Mouse (Mus musculus): ENCODE results near the gene Il34.
"Not testable (repeated sequence)": the region's sequence is repeated elsewhere in the genome, so short reads cannot be mapped to it uniquely, and the experiment has no call there.

Il34 gene

GRCm38 (mm10) chr8:110809831-110810230, 4.1 kb upstream of the Il34 start:
- no peak for DNase-seq

GRCm38 (mm10) chr8:110808495-110809472, 3.1 kb upstream of the Il34 start:
- DNase-seq: no peak

GRCm38 (mm10) chr8:110806146-110806545, 422 bp upstream of the Il34 start:
- no peak for DNase-seq

- DNase-seq: no peak
These were observed 754 bp downstream of the Il34 start for GRCm38 (mm10) chr8:110804825-110805514.

- no peak for DNase-seq
These were observed 1.9 kb downstream of the Il34 start for GRCm38 (mm10) chr8:110803856-110804255.

GRCm38 (mm10) chr8:110802988-110803387, 2.7 kb downstream of the Il34 start:
- no peak for DNase-seq

- DNase-seq: no peak
These were observed 8.6 kb downstream of the Il34 start for GRCm38 (mm10) chr8:110797086-110797485.

GRCm38 (mm10) chr8:110794363-110794965, 11.3 kb downstream of the Il34 start:
- DNase-seq: no peak

- DNase-seq: no peak
These were observed 11.8 kb downstream of the Il34 start for GRCm38 (mm10) chr8:110793936-110794335.

GRCm38 (mm10) chr8:110793511-110793910, 12.2 kb downstream of the Il34 start:
- no peak for DNase-seq

GRCm38 (mm10) chr8:110792574-110793200, 13.0 kb downstream of the Il34 start:
- DNase-seq: peak; percentile 66

- no peak for DNase-seq
These were observed 14.6 kb downstream of the Il34 start for GRCm38 (mm10) chr8:110791164-110791563.

GRCm38 (mm10) chr8:110790270-110790669, 15.5 kb downstream of the Il34 start:
- DNase-seq: no peak

- no peak for DNase-seq
These were observed 16.2 kb downstream of the Il34 start for GRCm38 (mm10) chr8:110789571-110789970.

- no peak for DNase-seq
These were observed 16.7 kb downstream of the Il34 start for GRCm38 (mm10) chr8:110788981-110789380.

GRCm38 (mm10) chr8:110787411-110787954, 18.2 kb downstream of the Il34 start:
- DNase-seq: no peak

GRCm38 (mm10) chr8:110786934-110787333, 18.8 kb downstream of the Il34 start:
- DNase-seq: no peak

GRCm38 (mm10) chr8:110786501-110786900, 19.2 kb downstream of the Il34 start:
- not testable (repeated sequence) for DNase-seq

- no peak for DNase-seq
These were observed 20.4 kb downstream of the Il34 start for GRCm38 (mm10) chr8:110785366-110785765.

- no peak for DNase-seq
These were observed 25.6 kb downstream of the Il34 start for GRCm38 (mm10) chr8:110779924-110780718.

GRCm38 (mm10) chr8:110776335-110776734, 29.4 kb downstream of the Il34 start:
- no peak for DNase-seq

- no peak for DNase-seq
These were observed 30.0 kb downstream of the Il34 start for GRCm38 (mm10) chr8:110775721-110776120.

Data from right cerebral cortex, postnatal 4 days (tissue).